Mouse (Mus musculus) T-cell, adult 2 months (primary cell): ENCODE measurements around the gene Ubqln4.
"Not testable (repeated sequence)": the region's sequence is repeated elsewhere in the genome, so short reads cannot be mapped to it uniquely, and the experiment has no call there.

Source experiments
- DNase-seq: peaks from one replicate; pipeline ENCODE4 v3.0.0; 2022; ENCODE audit warnings: low spot score

Ubqln4 gene

GRCm38 (mm10) chr3:88568615-88569014 is 15.1 kb downstream of the Ubqln4 start:
- DNase-seq = no peak

- no peak for DNase-seq
These were observed 15.5 kb downstream of the Ubqln4 start for GRCm38 (mm10) chr3:88569093-88569492.

- DNase-seq = no peak
These were observed 16.1 kb downstream of the Ubqln4 start for GRCm38 (mm10) chr3:88569694-88570093.

GRCm38 (mm10) chr3:88570341-88570740 is 16.8 kb downstream of the Ubqln4 start:
- DNase-seq = no peak

GRCm38 (mm10) chr3:88571856-88572255 is 18.3 kb downstream of the Ubqln4 start:
- DNase-seq = no peak

- DNase-seq = no peak
These were observed 19.3 kb downstream of the Ubqln4 start for GRCm38 (mm10) chr3:88572835-88573234.

GRCm38 (mm10) chr3:88573810-88574209 is 20.3 kb downstream of the Ubqln4 start:
- DNase-seq = no peak

GRCm38 (mm10) chr3:88575540-88575939 is 22.0 kb downstream of the Ubqln4 start, which contains the start of gene Ssr2:
TSS of gene Ssr2 (plus strand) at chr3:88575876.
- DNase-seq = no peak

GRCm38 (mm10) chr3:88577846-88578245 is 24.3 kb downstream of the Ubqln4 start:
- not testable (repeated sequence) for DNase-seq

- no peak for DNase-seq
These were observed 25.2 kb downstream of the Ubqln4 start for GRCm38 (mm10) chr3:88578498-88579424.

GRCm38 (mm10) chr3:88579454-88580117 is 26.0 kb downstream of the Ubqln4 start:
- peak; percentile 71 for DNase-seq

GRCm38 (mm10) chr3:88585769-88586168 is 32.2 kb downstream of the Ubqln4 start:
- no peak for DNase-seq

- no peak for DNase-seq
These were observed 33.1 kb downstream of the Ubqln4 start for GRCm38 (mm10) chr3:88586640-88587039.

- DNase-seq = no peak
These were observed 36.7 kb downstream of the Ubqln4 start for GRCm38 (mm10) chr3:88590246-88590645.

- DNase-seq = no peak
These were observed 37.5 kb downstream of the Ubqln4 start for GRCm38 (mm10) chr3:88591044-88591443.

- peak; percentile 59 for DNase-seq
These were observed 38.6 kb downstream of the Ubqln4 start for GRCm38 (mm10) chr3:88591950-88592731.

- peak; percentile 32 for DNase-seq
These were observed 39.5 kb downstream of the Ubqln4 start for GRCm38 (mm10) chr3:88592942-88593576.

- no peak for DNase-seq
These were observed 40.5 kb downstream of the Ubqln4 start for GRCm38 (mm10) chr3:88593893-88594580.

- not testable (repeated sequence) for DNase-seq
These were observed 43.0 kb downstream of the Ubqln4 start for GRCm38 (mm10) chr3:88596547-88596946.

GRCm38 (mm10) chr3:88602466-88602865 is 48.9 kb downstream of the Ubqln4 start:
- DNase-seq = no peak

GRCm38 (mm10) chr3:88603714-88604161 is 50.2 kb downstream of the Ubqln4 start:
- DNase-seq = peak; percentile 69
